Mouse (Mus musculus) granulocyte monocyte progenitor cell, adult 5-6 weeks (primary cell): ENCODE measurements around the gene Ppp2r2c. TPM values are rescaled to one million over a fixed set of nuclear protein-coding genes. Genes with fewer than 3 reads are reported as not detected.
"Not testable (repeated sequence)": the region's sequence is repeated elsewhere in the genome, so short reads cannot be mapped to it uniquely, and the experiment has no call there.

Source experiments
- ATAC-seq: replicated peaks from 2 replicates; pipeline ENCODE4 v1.8.0; 2016; ENCODE audit warnings: mild to moderate bottlenecking, moderate TSS enrichment, inconsistent platforms; ENCODE audit not compliant: poor library complexity, severe bottlenecking
- total RNA-seq, 2 experiments: library from RNA; stranded (forward) in 1 of 2; stranded (reverse) in 1 of 2; fragments of 200-712, 200-1000 nt in 1 of 2; fragments of >200 nt in 1 of 2; fragmentation: Nextera tagmentation in 1 of 2; gene quantifications; 2 replicates each; pipeline ENCODE4 v1.2.3; 2014 to 2017

Gene Ppp2r2c
- total RNA-seq, 2 experiments from 2014 or later = not detected

GRCm38 (mm10) chr5:36921871-36922270, 53.6 kb downstream of the Ppp2r2c start:
- no peak for ATAC-seq

DNA sequence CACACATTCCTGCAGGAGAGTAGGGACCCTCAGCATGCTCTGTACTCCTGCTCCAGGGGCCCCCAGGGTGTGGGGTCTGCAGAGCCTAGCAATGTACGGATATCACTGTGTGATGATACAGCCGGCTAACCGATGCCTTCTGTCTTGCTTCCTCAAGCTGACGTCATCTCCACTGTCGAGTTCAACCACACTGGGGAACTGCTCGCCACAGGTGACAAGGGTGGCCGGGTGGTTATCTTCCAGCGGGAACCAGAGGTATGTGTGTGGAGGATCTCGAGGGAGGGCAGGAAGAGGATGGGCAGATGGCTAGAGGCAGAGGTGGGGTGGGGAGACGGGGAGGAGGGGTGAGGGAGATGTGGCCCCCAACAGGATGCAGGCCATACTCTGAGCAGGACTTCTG, 54.5 kb downstream of the Ppp2r2c start:
- ATAC-seq = no peak

GRCm38 (mm10) chr5:36923826-36924700, 55.8 kb downstream of the Ppp2r2c start:
- ATAC-seq = no peak

DNA sequence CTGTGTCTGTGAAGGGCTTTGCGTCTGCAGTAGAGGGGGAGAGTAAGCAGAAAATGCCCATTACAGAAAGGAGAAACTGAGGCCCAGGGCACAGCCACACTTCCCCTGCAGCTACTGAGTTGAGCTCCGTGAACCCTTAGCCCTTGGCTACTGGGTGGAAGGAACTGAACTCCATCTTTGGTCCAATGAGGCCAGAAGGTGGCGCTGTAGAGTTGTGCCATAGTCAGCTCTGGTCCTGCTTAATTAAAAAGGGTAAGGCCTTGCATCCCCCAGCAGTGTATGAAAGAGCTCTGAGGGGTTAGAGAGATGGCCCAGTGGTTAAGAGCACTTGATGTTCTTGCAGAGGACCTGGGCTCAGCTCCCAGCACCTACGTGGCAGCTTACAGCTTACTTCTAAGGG, 60.4 kb downstream of the Ppp2r2c start:
- ATAC-seq = no peak

GRCm38 (mm10) chr5:36929376-36929775, 61.1 kb downstream of the Ppp2r2c start:
- ATAC-seq = no peak

DNA sequence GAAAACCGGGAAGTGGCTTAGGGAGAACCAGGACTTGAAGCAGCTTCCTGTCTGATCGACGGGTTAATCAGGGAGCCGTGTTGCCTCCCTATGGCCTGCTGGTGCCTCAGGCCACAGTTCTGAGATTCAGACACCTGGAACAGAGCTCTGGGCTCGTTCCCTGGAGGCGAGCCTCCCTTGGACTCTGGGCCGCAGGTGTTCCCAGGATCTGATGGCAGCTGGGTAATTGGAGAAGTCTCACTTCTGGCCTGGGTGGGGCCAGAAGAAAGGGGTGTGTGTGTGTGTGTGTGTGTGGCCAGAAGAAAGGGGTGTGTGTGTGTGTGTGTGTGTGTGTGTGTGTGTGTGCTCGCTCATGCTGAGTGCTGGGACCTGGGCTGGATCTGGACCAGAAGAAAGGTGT, 65.1 kb downstream of the Ppp2r2c start:
- ATAC-seq = no peak

DNA sequence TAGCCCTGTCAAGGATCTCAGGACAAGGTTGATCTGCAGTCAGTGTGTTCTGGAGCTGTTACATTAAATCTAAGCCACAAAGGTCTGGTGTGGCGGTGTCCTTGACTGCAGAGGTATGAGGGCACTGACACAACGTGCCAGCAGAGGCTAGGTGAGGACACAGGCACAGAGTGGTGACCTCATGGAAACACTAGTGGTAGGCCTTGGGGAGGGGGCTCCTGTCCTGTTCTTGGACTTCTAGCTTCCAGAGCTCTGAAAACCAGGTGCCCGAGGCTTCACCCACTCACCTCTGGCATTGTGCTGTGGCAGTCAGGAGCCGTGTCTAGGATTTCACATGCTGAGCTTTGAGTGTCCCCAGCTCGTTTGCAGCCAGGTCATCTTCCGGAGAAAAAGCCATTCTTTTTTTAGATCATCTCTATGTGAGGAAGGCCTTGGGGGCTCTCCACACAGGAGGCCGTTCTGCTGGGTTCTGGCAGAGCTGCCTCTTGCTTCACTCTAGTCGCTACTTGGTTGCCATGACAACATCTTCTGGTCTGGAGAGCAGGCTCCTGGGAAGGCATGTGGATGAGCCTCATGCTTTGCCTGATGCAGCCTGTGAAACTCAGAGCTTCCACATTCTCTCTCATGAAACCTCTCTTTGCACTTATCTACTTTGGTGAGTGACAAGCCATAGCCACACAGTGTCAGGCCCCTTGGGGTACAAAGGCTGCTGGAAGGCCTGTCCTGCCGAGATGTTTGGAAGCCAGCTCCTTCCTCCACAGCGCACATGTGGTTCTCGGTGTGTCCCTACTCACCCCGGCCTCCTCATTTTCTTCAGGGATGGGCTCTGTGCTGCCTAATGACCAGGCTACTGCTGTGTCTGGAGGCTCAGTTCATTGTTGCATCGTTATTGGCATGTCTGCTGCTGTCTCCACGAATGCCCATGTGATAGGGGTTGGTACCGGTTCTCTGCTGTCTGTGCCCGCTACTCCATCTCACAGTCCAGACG, 67.5 kb downstream of the Ppp2r2c start:
- no peak for ATAC-seq

- no peak for ATAC-seq
Measured at GRCm38 (mm10) chr5:36936548-36936947, 68.2 kb downstream of the Ppp2r2c start.

- no peak for ATAC-seq
Measured at GRCm38 (mm10) chr5:36938021-36938420, 69.7 kb downstream of the Ppp2r2c start.

DNA sequence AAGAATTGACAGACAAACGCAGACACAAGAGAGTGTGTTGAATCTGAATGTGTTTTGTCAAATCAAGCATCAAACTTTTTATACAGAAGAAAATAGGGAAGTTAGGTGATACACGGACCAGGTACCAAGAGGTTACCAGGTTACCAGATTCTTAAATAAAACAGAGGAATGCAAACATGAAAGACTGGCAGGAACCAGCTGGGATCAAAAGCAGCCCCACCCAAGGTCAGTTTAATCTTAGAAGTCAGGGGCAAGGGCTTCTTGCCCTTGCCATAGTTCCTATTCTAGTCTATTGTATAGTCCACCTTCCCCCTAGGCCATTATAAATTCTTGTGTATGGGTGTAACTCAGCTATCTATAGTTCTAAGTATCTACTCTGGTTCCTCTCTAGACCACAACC, 70.7 kb downstream of the Ppp2r2c start:
- not testable (repeated sequence) for ATAC-seq

- ATAC-seq = no peak
Measured at GRCm38 (mm10) chr5:36942446-36942845, 74.1 kb downstream of the Ppp2r2c start.

DNA sequence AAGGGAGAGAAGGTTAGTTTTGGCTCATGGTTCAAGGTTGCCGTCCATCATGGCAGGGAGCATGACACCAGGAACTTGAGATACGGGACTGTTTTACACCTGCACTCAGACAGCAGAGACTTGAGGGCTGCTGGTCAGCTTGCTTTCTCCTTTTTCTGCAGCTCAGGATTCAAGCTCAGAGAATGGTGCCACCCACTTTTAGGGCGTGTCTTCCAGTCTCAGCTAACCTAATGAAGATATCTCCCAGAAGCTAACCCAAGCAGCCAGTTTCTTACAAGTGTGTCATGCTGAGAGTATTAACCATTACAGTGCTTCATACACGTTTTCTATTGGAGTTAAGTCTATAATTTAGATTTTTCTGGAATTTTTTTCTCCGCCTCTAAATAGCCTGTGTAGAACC, 76.2 kb downstream of the Ppp2r2c start:
- no peak for ATAC-seq

DNA sequence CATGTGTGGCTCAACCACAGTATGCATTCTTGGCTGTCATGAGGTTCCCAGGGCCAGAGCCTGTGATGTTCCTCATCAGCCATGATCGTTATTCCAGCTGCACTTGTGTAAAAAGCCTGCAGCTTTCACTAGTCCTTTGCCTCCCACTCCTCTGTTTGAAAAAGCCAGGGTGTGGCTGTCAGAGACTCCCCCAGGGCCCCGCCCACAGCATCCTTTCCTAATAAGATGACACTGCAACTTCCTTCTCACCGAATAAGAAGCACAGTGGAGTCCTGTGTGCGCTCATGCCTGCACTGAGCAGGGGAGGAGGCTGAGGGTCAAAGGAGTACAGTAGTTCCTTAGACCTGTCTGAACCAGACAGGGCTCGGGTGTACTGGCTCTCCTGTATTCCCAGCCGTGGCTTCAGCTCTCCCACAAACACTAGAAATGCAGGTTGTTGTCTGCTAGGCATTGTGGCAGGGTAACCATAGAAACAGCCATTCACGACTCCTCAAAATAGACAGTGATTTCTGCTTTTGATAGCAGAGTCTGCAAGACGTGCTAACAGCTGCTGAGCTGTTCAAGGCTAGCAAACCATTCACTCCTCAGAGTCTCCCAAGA, 76.9 kb downstream of the Ppp2r2c start:
- ATAC-seq = 0 out of 2 replicates have a peak, but pooled peaks have one; percentile 9

DNA sequence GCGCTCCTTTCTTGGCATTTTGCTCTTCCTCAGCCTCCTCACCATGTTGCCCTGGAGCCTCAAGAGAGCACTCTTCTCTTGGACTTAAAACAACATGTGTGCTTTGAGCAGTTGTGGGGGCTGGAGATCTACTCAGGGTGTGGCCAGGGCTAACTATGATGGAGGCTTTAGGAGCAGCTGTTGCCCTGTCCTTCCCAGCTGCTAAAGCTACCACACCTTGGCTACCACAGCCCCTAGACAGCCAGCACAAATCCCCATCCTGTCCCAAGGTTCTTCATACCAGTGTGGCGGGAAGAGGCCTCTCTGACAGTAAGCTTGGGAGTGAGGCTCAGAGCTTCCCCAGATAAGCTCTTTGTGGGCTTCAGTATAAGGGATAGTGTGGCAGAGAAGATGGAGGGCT, 77.4 kb downstream of the Ppp2r2c start:
- no peak for ATAC-seq

DNA sequence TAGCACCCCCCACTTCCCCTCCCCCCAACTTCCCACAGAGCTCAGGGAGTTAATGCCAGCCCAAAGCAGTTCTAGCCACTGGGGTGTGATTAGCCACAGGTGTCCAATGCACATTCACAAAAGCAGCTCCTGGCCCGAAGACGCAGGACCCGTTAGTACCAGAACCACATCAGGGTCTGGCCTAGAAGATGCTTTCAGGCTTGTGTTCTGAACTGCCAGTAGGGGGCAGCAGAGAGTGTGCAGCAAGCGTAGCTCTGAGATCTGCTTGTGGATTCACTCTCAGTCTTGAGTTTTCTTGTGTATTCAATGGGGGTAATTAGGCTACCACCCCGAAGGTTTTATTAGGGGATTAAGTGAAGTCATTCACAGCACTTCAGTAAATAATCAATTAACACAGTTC, 78.1 kb downstream of the Ppp2r2c start:
- ATAC-seq = peak; percentile 53

DNA sequence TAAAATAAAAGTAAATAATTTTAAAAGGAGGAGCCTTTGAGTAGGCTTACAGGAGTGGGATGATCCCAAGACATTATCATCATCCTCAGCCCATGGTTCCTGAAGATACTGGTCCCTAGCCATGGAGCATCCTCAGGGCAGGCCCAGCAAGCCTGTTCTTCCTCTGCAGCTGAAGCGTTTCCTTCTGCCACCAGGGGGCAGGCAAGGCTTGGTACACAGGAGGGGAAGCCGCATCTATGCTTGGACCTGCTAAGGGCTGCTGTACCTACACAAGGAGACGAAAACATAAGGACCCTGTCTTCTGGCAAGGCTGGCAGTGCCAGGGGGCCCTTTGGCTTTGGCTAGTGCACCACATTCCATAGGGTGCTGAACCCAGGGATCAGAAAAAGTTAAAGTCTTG, 80.5 kb downstream of the Ppp2r2c start:
- ATAC-seq = peak; percentile 73

- no peak for ATAC-seq
Measured at GRCm38 (mm10) chr5:36950871-36951270, 82.6 kb downstream of the Ppp2r2c start.

DNA sequence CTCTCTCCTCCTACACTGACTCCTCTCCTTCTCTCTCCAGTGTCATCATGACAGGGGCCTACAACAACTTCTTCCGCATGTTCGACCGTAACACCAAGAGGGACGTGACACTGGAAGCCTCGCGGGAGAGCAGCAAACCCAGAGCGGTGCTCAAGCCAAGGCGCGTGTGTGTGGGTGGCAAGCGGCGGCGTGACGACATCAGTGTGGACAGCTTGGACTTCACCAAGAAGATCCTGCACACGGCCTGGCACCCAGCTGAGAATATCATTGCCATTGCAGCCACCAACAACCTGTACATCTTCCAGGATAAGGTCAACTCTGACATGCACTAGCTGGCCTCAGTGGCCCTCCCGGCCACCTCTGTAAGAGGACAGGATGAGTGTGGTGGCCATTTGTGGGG, 84.0 kb downstream of the Ppp2r2c start:
- no peak for ATAC-seq

DNA sequence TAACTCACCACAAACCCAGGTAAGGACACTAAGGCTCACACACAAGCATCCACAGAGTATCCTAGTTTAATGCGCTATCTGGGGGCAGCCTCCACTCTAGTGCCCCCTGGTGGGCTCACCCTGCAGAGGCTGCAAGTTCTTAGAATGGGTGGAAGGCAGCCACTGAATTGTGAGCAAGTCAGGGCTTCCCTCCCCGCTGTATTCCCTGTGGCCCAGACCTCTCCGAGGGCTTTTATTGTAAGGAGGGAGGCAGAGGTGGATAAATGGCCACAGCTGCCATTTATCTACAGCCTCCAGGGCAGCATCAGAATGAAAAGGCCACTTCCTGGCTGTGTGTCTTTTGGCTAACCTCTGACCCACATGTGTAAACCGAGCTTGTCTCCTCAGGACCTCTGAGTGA, 87.1 kb downstream of the Ppp2r2c start:
- peak; percentile 70 for ATAC-seq

- peak; percentile 84 for ATAC-seq
Measured at GRCm38 (mm10) chr5:36958837-36959236, 90.5 kb downstream of the Ppp2r2c start.

GRCm38 (mm10) chr5:36960501-36960900, 92.2 kb downstream of the Ppp2r2c start:
- ATAC-seq = no peak
